Mouse (Mus musculus): Measurements from ENCODE around the gene 4932438A13Rik. TPM values are rescaled to one million over a fixed set of nuclear protein-coding genes. Genes with fewer than 3 reads are reported as not detected.

4932438A13Rik gene
- total and polyA plus RNA-seq, 3 experiments: 5.9 to 20.3 (median 14.7) TPM

GRCm38 (mm10) chr3:36825554-36825953 lies 37.4 kb upstream of the 4932438A13Rik start:
- Histone ChIP-seq H3K4me1 (ENCODE audit: control insufficient read depth in 1 of 2, insufficient read depth in 2 of 2) (peaks cover 0 to 3% of the 10 kb centered on the region in 2 experiments; a peak in 2 of 4 replicates), H3K9ac (ENCODE audit: insufficient read depth, low read depth) (no peak overlapping the region), H3K4me3 (replicated peaks in 1 of 3; ENCODE audit: low read depth in 2 of 3, low read length in 2 of 3, poor library complexity in 1 of 3) (no peak overlapping the region), H3K79me2 (replicated peaks; ENCODE audit: control insufficient read depth, extremely low read depth, insufficient read depth, poor library complexity, severe bottlenecking) (no peaks in the 10 kb centered on the region), H3K27ac (ENCODE audit: insufficient read depth, low read depth) (no peak overlapping the region), H3K36me3 (replicated peaks in 1 of 2; ENCODE audit: control insufficient read depth in 1 of 2, insufficient read depth in 1 of 2, low read length in 1 of 2) (no peaks in the 10 kb centered on the region), H3K4me2 (ENCODE audit: insufficient read depth, low read depth, poor library complexity, severe bottlenecking) (0 out of 2 replicates have a peak overlapping the region, but pooled peaks have one; percentile 5), H3K27me3 (replicated peaks) (no peaks in the 10 kb centered on the region), H3K9me3 (replicated peaks; ENCODE audit: low read length) (no peaks in the 10 kb centered on the region)
- in situ Hi-C loops (cut with MboI; ENCODE audit: low pct_ligation_motif_present, low pct_unique_long_range_greater_than_20kb, low sequenced_read_pairs) (loop anchor here (25.0 kb wide), 2 partner anchors 188 to 362 kb away; no protein-coding TSS in a partner anchor), dilution Hi-C loops (cut with MboI; ENCODE audit: extremely low pct_ligation_motif_present, extremely low pct_unique_long_range_greater_than_20kb, low sequenced_read_pairs) (no loop called here)
- no peak for TF ChIP-seq NRF1 (IDR thresholded peaks at IDR 0.05; ENCODE audit: low read depth, low read length)
- no peak for TF ChIP-seq RCOR1 (conservative IDR thresholded peaks at IDR 0.05; ENCODE audit: low read depth, low read length)
- TF ChIP-seq MAX (IDR thresholded peaks at IDR 0.05; ENCODE audit: low read length): no peak
- no peak for TF ChIP-seq POLR2A (IDR thresholded peaks at IDR 0.05; ENCODE audit: low read depth, low read length)
- TF ChIP-seq TCF12 (IDR thresholded peaks at IDR 0.05; ENCODE audit: low read depth, low read length): no peak
- TF ChIP-seq ZNF384 (IDR thresholded peaks at IDR 0.05; ENCODE audit: low read depth, low read length): no peak
- no peak for TF ChIP-seq MYC (IDR thresholded peaks at IDR 0.05; ENCODE audit: low read depth, low read length)
- no peak for TF ChIP-seq GABPA (IDR thresholded peaks at IDR 0.05; ENCODE audit: insufficient replicate concordance, low read depth, low read length)
- no peak for TF ChIP-seq ZC3H11A (IDR thresholded peaks at IDR 0.05; ENCODE audit: low read depth, low read length)
- TF ChIP-seq SIN3A (IDR thresholded peaks at IDR 0.05; ENCODE audit: low read length): no peak
- TF ChIP-seq POLR2AphosphoS2 (IDR thresholded peaks at IDR 0.05; ENCODE audit: low read depth, low read length): no peak
- no peak for TF ChIP-seq HCFC1 (IDR thresholded peaks at IDR 0.05; ENCODE audit: low read depth, low read length)
- no peak for TF ChIP-seq RAD21 (IDR thresholded peaks at IDR 0.05; ENCODE audit: low read depth, low read length)
- no peak for TF ChIP-seq JUND (conservative IDR thresholded peaks at IDR 0.05; ENCODE audit: low read depth, low read length)
- no peak for TF ChIP-seq SMC3 (IDR thresholded peaks at IDR 0.05; ENCODE audit: low read depth, low read length)
- TF ChIP-seq MAZ (IDR thresholded peaks at IDR 0.05; ENCODE audit: low read depth, low read length): no peak
- no peak for DNase-seq (ENCODE audit: extremely low read depth)

GRCm38 (mm10) chr3:36827274-36828025 lies 35.5 kb upstream of the 4932438A13Rik start:
- Histone ChIP-seq H3K79me2 (replicated peaks; ENCODE audit: control insufficient read depth, extremely low read depth, insufficient read depth, poor library complexity, severe bottlenecking) (no peaks in the 10 kb centered on the region), H3K27ac (ENCODE audit: insufficient read depth, low read depth) (no peak overlapping the region), H3K36me3 (replicated peaks in 1 of 2; ENCODE audit: control insufficient read depth in 1 of 2, insufficient read depth in 1 of 2, low read length in 1 of 2) (no peaks in the 10 kb centered on the region), H3K4me1 (ENCODE audit: control insufficient read depth in 1 of 2, insufficient read depth in 2 of 2) (peaks cover 0 to 3% of the 10 kb centered on the region in 2 experiments; a peak in 2 of 4 replicates), H3K27me3 (replicated peaks) (no peaks in the 10 kb centered on the region), H3K4me2 (ENCODE audit: insufficient read depth, low read depth, poor library complexity, severe bottlenecking) (no peak overlapping the region), H3K9me3 (replicated peaks; ENCODE audit: low read length) (no peaks in the 10 kb centered on the region), H3K9ac (ENCODE audit: insufficient read depth, low read depth) (no peak overlapping the region), H3K4me3 (replicated peaks in 1 of 3; ENCODE audit: low read depth in 2 of 3, low read length in 2 of 3, poor library complexity in 1 of 3) (no peak overlapping the region)
- no peak for TF ChIP-seq JUN (IDR thresholded peaks at IDR 0.05; ENCODE audit: insufficient read depth, low read depth, low read length)
- no peak for TF ChIP-seq ZNF384 (IDR thresholded peaks at IDR 0.05; ENCODE audit: low read depth, low read length)
- TF ChIP-seq SMC3 (IDR thresholded peaks at IDR 0.05; ENCODE audit: low read depth, low read length): no peak
- no peak for TF ChIP-seq GABPA (IDR thresholded peaks at IDR 0.05; ENCODE audit: insufficient replicate concordance, low read depth, low read length)
- no peak for TF ChIP-seq HCFC1 (IDR thresholded peaks at IDR 0.05; ENCODE audit: low read depth, low read length)
- no peak for TF ChIP-seq MAZ (IDR thresholded peaks at IDR 0.05; ENCODE audit: low read depth, low read length)
- no peak for TF ChIP-seq KAT2A (IDR thresholded peaks at IDR 0.05; ENCODE audit: insufficient replicate concordance, low read length)
- TF ChIP-seq MXI1 (IDR thresholded peaks at IDR 0.05; ENCODE audit: low read depth, low read length): no peak
- no peak for DNase-seq (ENCODE audit: extremely low read depth)
- in situ Hi-C loops (cut with MboI; ENCODE audit: low pct_ligation_motif_present, low pct_unique_long_range_greater_than_20kb, low sequenced_read_pairs): loop anchor here (25.0 kb wide), 2 partner anchors 190 to 360 kb away; no protein-coding TSS in a partner anchor
- dilution Hi-C loops (cut with MboI; ENCODE audit: extremely low pct_ligation_motif_present, extremely low pct_unique_long_range_greater_than_20kb, low sequenced_read_pairs): no loop called here

Data from CH12.LX (cell line).